Mouse (Mus musculus): ENCODE results near the gene Sirt6.
"Not testable (repeated sequence)": the region's sequence is repeated elsewhere in the genome, so short reads cannot be mapped to it uniquely, and the experiment has no call there.

Sirt6 gene

DNA sequence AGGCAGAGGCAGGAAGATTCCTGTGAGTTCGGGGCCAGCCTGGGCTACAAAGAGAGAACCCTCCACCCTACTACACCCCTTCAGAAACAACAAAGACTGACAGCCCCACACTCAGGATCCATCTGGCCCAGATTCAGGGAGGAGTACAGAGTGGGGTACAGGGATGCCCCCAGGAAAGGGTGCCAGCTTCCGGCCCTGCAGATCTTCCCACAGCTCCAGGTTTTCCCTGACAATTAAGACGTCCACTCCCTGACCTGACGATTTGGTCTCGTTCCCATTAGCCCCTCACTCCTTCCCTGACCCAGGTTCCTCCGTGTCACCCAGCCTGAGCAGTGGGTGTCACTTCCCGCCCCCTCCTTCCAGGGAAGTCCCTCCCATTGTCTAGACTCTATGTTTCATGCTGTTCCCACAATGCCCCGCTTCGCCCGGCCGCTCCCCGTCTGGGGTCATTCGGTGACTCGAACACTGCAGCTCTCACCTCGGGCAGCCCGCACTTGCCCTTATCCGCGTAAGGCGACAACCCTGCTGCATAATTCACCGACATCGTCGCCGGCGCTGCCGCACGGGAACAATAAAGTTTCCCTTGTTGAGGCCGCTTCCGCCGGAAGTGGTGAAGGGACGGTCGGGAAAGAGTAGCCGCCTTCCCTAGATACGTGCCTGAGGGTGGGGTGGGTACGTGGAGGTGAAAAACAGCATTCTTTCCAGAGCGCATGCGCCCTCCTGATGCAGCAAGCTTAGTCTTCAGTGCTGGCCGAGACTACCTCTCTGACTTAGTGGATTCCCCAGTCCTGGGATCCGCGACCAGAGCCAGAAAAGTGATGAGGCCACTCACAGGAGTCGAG lies at the start of gene Sirt6:
Gene Sirt6 (minus strand): TSS at position 804 of the 842 bp plus-strand sequence.
- DNase-seq (ENCODE audit: low spot score) = peak; percentile 96

DNA sequence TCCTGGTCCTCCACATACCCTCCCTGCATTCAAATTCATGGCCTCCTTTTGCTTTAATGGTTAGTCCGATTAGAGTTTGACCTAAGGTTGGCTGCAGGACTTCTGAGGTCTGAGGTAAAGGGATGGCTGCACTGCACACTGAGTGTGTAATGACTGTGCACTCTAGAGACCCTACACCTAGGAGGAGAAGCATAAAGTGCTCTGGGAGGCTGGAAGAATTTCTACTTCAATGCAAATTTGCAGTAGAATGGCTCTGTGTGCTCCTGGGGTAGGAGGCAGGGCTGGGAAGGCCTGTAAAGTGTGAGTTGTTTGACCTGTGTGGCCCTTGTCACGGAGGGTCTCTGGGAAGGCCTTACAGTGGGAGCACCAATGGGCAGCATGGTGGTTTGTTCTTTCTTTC lies 28.6 kb upstream of the Sirt6 start:
- DNase-seq (ENCODE audit: low spot score) = no peak

DNA sequence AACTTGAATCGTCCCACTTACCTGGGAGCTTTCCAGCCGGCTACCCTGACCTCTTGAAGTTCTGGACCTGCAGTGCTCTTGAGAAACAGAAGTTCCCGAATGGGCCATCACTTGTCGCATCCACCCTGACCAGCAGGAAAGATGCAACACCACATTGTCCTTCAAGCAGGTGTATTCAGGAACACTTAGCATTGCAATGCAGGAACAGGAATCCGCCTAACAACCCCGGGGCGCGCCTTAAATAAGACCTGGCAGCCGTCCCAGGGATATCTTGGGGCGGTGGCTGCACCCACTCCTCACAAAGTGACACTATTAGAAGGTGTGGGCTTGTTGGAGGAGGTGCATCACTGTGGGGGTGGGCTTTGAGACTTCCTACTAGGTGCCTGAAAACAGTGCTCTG lies 27.6 kb upstream of the Sirt6 start:
- DNase-seq (ENCODE audit: low spot score) = no peak

DNA sequence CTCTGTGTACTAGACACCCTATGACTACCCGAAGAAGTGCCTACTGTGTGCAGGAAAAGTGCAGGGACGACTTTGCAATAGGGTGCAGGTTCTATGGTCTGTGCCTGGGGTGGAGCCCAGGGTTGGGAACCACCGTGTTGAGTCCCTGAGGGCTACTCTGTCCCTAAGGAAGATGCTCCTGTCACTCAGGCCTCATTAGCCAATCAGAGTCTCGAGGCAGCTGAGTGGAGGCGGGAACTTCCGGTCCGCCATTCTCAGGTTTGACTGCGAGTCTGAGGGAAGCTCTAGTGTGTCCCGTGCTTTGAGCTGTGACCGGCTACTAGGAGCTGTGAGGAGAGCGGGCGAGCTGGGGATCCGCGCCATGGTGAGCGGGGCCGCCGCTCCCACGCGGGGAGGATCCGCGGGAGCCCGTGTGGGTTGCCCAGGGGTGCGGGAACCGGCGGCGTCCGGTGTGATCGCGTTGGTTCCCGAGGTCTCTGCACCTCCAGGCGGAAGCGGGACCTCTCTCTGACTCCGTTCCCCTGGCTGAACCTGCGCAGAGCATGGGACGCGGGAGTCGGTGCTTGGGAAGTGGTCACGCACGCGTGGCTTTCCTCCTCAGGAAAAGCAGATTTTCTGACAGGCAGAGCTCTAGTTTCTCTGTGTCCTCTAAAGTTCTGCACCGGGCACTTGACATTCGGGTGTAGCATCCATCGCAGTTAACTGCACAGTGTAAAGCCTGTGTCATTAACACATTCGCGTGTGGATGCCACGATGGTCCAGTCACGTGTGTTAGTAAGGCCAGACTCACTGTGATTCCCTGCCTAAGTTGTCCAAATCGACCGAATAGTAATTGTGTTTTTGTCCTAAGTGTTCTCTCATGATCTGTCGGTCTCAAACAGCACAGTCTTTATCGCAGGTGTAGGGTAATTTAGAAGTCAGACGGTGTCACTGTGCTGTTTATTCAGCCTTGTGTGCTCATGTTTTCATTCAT lies 21.5 kb upstream of the Sirt6 start, which contains the start of gene Gm10778:
Gene Gm10778 (plus strand): TSS at position 257 of the 973 bp plus-strand sequence.
- peak; percentile 96 for DNase-seq (ENCODE audit: low spot score)

DNA sequence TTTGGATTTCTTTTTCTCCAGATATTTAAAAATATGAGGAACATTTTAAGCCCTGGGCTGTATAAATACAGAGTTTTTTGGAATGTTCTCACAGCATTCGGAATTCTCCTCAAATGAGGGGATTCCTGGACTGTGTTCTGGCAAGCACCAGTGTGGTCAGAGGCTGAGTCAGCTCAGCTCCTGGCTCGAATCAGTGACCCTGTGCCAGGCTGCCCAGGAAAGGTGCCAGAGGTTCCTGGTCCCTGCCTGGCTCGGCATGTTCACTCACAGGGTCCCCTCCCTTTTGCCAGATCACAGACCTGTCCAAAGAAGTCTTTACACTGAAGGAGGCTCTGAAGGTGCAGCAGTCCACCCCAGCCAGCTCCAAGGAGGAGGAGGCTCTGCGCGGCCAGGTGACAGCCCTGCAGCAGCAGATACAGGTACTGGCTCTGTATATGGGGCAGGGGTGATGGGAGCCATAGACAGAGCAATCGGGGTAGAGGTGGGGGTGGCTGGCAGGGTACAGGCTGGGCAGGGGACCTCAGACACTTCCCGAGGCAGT lies 18.5 kb upstream of the Sirt6 start:
- DNase-seq (ENCODE audit: low spot score) = no peak

DNA sequence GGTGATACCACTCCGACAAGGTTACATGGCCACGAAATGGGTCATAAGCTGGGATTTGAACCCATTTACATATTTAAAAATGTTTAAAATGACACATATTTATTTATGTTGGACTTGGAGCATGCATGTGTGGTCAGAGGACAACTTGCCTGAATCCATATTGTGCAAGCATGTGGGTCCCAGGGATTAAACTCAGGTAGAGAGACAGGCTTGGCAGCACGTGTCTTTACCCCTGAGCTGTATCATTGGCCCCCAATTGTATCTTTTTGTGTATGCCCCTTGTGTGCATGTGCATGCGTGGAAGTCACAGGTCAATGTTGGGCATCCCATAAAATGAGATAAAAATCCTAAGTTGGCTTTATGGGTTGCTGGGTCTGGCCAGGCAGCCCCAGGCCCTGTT lies 17.8 kb upstream of the Sirt6 start:
- no peak for DNase-seq (ENCODE audit: low spot score)

DNA sequence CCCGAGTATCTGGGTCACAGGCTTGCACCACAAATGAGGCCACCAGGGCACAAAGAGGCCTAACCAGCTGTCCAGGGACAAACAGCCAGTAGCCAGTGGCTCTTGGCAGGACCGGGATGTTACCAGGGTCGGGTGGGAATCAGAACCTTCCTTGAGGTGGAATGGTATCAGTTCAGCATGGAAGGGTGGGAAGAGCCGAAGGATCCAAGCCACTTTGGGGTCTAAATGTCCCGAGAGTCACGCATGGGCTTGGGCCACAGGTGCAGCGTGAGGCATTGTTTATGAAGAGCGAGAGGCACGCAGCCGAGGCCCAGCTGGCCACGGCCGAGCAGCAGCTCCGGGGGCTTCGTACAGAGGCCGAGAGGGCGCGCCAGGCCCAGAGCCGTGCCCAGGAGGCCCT lies 17.1 kb upstream of the Sirt6 start:
- DNase-seq (ENCODE audit: low spot score) = no peak

DNA sequence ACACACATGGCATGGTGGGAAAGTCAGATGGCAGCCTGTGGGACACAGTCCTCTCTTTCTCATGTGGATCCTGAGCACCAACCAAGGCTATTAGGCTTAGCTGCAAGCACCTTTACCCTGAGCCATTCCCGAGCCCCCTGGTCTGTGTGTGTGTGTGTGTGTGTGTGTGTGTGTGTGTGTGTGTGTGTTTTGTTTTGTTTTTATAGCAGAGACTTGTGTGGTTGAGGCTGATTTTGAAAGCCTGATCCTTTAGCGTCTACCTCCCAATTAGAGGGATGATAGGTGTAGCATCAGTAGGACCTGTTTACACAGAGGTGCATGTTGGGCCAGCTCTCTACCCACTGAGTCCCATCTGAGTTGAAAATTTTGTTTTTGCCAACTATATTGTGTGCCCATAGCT lies 16.6 kb upstream of the Sirt6 start:
- no peak for DNase-seq (ENCODE audit: low spot score)

DNA sequence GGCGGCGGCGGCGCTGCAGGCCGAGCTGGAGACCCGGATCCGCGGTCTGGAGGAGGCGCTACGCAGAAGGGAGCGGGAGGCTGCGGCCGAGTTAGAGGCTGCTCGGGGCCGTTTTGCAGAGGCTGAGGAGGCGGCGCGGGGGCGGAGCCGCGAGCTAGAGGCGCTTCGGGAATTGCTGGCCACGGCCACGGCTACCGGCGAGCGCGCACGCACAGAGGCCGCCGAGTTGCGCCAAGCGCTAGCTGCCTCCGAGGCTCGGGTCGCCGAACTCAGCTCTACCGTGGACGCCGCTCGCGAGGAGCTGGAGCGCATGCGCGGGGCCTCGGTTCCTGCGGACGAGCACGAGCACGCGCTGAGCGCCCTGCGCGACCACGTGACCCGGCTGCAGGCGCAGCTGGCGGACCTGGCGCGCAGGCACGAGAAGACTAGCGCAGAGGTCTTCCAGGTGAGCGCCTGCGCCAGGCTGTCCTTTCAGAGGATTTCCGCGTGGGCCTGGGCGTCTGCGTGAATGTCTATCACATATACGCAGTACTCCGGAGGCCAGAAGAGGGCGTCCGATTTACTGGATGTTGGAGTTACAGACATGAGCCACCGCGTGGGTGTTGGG lies 16.0 kb upstream of the Sirt6 start:
- DNase-seq (ENCODE audit: low spot score) = peak; percentile 97

DNA sequence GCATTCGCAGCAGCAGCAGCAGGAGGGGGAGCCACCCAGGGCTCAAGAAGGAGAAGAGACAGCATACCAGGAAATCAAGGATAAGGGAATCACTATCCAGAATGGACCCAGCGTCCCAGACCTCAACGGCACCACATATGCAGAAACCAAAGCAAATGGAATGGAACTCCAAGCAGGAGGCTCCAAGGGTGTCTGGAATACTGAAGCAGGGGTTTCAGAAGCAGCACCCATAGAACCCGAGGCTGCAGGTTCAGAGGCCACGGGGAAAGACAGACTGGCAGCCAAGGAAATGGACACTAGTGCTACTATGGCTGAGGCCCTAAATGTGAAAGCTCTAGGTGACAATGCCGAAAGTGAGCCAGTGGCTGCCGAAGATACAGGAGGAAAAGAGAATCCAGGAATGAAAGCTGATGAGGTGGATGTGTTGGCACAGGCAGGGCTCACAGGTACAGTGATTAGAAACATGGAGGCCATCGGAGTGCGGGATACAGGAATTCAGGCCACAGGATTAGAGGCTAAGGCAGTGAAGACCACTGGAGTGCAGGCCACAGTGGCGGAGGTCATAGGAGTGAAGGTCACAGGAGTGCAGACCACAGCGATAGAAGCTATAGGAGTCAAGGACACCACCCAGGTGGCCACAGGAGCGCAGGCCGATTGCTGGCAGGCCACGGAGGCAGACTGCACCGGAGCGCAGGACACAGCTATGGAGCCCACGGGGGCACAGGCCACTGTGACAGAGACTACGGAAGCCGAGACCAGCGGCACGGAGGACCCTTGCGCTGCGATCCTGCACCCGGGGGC lies 15.3 kb upstream of the Sirt6 start:
- DNase-seq (ENCODE audit: low spot score) = peak; percentile 44

DNA sequence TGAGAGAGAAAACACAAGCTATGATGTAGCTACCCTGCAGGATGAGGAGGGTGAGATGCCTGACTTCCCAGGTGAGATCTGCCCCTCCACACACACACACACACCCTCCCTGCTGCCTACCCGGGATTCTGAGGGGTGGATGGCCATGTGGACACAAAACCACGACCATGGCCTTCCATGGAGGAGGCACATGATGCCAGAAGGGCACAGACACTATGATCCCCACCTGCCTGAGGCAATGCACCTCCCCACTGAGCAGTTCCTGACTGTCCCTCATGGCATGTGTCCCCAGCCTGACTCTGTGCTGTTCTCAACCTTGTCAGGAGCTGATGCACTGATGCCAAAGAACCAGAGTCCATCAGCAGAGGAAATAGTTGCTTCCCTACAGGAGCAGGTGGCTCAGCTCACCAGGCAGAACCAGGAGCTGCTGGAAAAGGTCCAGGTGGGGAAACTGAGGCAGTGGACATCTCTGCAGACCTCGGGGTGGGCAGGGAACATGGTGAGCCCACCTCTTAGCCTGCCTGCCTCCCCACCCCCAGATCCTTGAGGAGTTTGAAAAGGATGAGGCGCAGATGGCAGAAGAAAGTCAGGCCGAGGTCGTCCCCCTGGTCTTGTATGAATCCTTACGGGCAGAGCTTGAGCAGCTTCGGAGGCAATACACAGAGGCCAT lies 14.5 kb upstream of the Sirt6 start:
- no peak for DNase-seq (ENCODE audit: low spot score)

DNA sequence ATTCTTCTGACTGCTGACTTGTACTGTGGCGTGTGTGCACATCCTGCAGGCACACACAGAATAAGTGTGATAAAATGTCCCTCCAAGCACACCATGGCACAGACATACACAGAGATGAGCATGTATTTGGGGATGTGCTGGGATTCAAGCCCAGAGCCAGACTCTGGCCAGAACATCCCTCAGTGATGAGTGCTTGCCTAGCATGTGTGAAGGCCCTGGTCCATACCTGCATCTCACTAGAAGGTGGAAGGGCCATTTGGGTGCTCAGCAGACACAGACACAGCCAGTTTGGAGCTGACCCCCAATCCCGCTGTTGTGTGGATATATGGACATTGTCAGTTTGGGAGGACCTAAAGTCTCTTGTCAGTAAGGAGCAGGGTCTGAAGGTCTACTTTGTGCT lies 14.0 kb upstream of the Sirt6 start:
- no peak for DNase-seq (ENCODE audit: low spot score)

DNA sequence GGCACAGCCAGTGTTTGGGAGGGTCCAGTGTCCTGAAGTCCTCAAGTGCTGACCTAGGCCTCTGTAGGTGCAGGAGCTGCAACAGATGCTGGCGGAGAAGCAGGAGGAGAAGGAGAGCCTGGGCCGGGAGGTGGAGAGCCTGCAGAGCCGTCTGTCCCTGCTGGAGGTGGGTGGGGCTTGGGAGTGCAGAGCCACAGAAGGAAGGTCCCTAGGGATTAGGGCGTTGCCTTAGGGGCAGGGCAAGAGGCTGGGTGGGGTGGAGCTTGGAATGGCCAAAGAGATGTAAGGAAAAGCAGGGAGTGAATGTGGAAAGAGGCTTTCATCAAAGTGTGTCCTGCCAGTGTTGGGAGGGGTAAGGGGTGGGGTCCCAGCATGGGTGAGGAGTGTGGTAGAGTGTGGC lies 13.2 kb upstream of the Sirt6 start:
- not testable (repeated sequence) for DNase-seq (ENCODE audit: low spot score)

DNA sequence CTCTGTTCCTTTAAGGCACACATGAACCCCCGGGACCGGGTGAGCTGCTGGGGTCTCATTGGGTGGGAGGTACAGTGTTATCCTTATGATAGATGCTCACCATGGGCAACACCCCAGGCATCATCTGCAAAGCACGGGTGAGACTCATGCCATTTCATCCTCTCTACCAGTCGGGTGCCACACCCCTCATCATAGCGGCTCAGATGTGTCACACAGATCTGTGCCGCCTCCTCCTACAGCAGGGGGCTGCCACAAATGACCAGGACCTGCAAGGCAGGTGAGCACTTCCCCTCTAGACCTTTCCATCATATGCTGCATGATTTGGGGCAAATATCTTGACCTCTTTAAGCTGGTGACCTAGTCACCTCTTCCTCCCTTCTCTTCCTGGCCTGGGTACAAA lies 10.5 kb upstream of the Sirt6 start:
- no peak for DNase-seq (ENCODE audit: low spot score)

DNA sequence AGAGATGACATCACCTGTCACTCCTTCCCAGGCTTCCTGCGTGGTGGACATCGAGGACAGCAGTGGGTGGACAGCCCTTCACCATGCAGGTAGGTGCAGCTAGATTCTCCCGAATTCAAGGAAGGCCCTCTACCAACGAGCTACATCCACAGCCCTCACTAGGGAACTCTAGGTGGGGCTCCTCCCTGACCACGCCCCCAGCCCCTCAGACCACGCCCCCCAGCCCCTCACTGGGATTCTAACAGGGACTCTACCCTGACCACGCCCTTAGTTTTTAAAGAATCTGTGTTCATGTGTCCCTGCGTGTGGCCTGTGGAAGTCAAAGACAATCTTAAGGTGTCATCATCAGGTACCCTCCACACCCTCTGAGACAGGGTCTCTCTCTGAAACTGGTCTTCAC lies 8.7 kb upstream of the Sirt6 start:
- DNase-seq (ENCODE audit: low spot score) = no peak

DNA sequence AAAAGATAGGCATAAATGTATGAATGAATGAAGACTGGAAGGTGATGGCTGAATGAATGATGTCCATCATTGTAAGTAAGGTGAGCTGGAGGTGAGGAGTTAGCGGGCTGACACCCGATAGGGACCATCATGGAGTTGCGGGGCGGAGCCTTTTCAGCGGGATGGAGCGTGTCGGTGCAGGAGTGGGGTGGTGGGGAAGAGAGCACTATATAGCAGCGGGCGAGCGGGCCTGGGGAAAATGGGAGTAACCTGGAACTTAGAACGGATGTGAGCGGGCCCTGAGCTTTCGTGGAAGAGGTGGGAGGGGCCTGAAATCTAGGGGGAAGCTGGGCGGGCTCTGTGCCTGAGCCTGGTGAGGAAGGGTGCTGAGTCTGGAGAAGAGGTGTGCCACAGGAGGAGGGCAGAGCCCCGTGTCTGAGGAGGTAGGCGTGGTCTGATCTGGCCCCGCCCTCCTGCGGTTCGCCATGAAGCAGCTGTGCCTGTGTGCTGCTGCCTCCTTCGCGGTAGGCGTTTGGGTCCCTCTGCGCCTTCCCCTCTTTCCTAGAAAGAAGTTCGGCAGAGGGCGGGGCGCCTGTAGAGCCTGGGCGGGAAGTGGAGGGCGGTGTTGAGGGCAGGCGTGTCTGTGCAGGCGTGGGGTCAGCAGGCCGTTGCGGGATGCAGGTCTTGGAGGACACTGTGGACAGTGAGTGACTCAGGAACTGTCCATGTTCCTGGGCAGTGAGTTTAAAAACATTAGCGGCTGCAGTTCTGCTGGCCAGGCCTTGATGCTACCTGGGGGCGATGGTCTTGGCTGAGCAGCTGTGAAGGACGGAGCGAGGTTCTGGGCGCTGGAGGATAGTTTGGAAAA lies 5.9 kb upstream of the Sirt6 start:
- peak; percentile 95 for DNase-seq (ENCODE audit: low spot score)

DNA sequence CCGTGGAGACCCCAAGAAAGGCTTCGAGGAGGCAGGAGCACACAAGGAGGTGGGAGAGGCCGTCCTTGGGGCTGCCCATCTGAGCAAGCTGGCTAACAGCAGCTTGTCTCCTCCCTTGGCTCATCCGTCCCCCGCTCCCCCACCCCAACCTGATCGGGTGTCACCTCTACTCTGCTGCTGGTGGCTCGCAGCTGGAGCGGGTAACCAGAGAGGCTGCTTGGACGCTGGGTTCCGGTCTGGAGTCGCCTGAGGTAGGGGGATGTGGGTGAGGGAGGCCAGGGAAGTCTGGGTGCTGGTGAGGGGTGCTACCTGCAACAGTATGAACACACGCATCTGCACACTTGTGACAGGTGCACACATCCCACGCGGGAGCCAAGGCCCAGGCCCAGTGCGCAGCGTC lies 793 bp upstream of the Sirt6 start, which contains the start of gene Ankrd24:
Gene Ankrd24 (plus strand): TSS at position 151 of the 400 bp plus-strand sequence.
- no peak for DNase-seq (ENCODE audit: low spot score)

DNA sequence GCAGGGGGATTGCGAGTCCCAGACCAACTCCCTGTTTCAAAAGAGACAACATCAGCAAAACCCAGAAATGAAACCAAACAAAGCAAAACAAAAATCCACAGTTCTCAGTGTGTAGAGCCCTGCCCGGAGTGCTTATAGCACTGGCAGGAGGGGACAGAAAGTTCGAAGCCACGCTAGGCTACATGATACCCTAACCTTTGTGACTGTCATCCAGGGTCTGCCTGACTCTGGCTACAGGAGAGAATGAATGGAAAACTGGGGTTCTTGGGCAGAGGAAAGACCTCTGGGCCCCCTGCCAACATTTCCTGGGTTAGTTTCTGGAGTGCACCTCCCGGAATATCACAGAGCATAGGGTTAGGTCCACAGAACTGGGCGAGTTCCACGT lies 231 bp upstream of the Sirt6 start:
- no peak for DNase-seq (ENCODE audit: low spot score)

DNA sequence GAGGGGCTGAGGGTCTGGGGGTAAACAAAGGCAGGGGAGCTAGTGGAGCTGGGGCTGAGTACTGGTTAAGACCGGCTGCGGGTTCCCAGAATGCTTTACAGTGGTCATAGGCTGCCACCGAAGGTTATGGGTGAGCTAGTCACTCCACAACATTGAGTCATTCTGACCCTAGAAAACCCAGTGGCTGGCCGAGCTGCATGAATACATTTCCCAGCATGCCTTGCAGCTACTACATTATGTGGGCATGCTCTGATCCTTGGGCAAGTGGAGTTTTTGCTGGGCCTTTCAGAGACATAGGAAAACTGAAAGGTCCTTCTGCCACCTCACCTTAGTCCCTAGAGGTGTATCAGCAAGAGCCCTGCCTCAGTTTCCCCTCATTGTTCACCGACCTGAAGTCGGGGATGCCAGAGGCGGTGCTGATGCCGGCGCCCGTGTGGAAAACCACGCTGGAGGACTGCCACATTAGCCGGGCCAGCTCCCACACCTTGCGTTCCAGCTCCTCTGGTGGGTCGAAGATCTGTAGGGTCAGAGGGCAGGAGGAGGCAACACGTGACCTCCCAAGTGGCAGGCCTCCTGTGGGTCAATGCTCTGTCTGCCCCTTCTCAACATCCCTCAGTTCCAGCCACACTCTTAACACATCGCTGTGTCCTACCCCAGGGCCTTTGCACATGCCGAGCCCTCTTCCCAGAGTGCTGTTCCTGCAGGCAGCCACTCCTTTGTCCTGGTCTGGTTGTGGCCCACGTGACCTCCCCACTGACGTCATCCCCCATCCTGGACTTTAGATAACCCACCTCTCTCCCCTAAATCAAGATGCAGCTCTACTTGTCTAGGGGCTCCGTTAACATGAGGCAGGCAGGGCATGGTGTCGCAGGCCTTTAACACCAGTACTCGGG lies 1.2 kb downstream of the Sirt6 start:
- DNase-seq (ENCODE audit: low spot score) = no peak

Data from embryo, embryonic 10 days (tissue).